Mouse (Mus musculus): Measurements from ENCODE around the gene Gpr89.

DNA sequence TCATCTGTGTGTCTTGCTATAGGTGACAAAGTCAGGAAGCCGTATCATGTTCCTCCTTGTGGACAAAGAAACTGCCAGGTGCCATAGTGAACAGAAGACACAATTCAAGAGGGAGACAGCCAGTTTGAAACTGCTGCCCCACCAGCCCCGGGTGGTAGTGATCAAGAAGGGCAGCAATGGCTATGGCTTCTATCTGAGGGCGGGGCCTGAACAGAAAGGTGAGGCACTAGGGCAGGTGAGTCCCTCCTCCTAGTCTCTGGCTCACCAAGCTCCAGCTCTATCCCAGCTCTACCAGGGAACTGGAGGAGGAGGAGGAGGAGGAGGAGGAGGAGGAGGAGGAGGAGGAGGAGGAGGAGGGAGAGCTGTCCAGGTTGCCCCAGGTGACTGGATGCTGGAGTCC is 49.3 kb downstream of the Gpr89 start:
- TF ChIP-seq CTCF (IDR thresholded peaks at IDR 0.05; ENCODE audit: low read depth, low read length) (no peak), POLR2A (IDR thresholded peaks at IDR 0.05; ENCODE audit: extremely low read depth, insufficient read depth, low read length) (no peak)
